Mouse (Mus musculus) cortical plate, adult 2 months (tissue): Measurements from ENCODE around the gene Mfsd12.

Experiments used
- CTCF ChIP-seq: fragments of 200-500 bp; IDR thresholded peaks from 2 replicates; pipeline ENCODE4 v1.5.1; 2011; ENCODE audit warnings: mild to moderate bottlenecking, control low read depth, low read length; ENCODE audit not compliant: insufficient read depth; ENCODE audit errors: extremely low read depth
- POLR2A ChIP-seq: fragments of 200-500 bp; IDR thresholded peaks from 2 replicates; pipeline ENCODE4 v1.6.1; 2011; ENCODE audit warnings: mild to moderate bottlenecking, low read length, control low read depth; ENCODE audit not compliant: insufficient read depth; ENCODE audit errors: extremely low read depth

- TF ChIP-seq CTCF: no peak
- TF ChIP-seq POLR2A: no peak
Observed at GRCm38 (mm10) chr10:81354738-81355477, 2.4 kb upstream of the Mfsd12 start.
